Mouse (Mus musculus) adrenal gland (tissue): ENCODE results near the gene Scaf11.

Source experiments
- intact Hi-C: fragments of 180-260 bp; cut with DNase I; formaldehyde crosslinking; loops from one replicate; pipeline ENCODE4 v1.15.1; 2025
- microRNA-seq, 2 experiments: library from miRNA; unstranded; fragments of <30 nt; microRNA quantifications; one replicate each; pipeline ENCODE4; 2019

Gene Scaf11

DNA sequence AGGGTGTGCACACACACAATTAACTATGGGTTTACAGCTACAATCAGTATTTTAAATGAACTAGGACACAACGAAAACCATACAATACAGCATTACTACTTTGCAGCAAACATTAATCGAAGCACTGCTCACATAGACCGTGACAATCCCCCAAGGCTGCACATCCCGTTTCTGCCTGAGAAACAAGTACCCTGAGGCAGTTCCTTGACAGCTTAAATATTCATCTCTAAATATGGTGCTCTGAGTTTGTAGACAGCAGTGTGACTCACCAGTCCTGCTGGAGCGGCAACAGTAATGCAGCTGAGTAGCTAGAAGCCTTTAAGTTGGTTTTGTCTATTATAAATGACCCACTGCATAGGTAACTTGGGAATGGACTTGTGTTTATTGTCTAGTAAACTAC, 55.1 kb downstream of the Scaf11 start:
- intact Hi-C loops: no loop called here

DNA sequence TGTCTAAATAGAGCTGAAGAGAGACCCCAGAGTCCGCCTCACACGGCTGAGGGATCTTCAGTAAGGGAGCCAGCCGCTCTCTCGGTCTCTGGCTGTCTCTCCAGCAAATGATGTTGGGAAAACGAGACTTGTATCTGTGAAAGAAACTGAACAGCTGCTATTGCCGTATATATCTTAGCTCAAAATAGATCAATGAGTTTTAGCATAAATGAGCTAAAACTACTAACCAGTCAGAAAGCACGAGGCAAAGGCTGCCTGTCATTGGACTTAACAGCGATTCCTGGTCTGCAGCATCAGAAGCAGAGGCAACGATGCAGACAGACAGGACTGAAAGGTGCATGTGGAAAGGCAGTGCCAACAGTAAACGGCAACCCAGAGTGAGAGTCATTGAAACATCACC, 62.3 kb downstream of the Scaf11 start:
- intact Hi-C loops: loop anchor here (10.0 kb wide), 1 partner anchor 64 kb away; no protein-coding TSS in a partner anchor

DNA sequence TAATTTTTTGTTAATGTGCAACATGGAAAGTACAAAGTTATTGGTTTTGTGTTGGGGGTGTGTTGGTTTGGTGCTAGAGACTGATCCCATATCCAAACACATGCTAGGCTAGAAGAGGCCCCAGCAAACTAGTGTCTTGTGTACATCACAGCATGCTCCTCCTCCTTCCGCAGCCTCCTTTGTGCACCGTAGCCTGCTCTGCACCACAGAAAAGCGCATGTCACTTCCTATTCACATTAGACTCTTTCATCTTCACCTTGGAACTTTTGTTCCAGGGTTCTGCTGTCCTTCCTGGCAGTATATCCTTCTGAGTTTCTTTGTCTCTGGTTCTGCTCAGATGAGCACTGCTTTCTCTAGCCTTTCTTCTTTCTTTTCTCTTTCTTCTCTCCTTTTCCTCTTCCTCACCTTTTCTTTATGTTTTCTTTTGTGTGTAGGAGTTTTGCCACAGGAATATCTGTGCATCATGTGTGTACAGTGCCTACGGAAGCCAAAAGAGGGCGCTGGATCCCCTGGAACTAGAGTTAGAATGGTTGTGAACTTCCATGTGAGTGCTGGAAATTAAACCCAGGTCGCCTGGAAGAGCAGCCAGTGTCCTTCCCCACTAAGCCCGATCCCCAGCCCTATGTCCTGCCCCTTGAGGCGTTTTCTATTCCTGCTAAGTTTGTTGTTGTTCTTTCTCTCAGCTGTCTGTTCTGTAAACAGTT, 63.9 kb downstream of the Scaf11 start:
- intact Hi-C loops: loop anchor here (10.0 kb wide), 1 partner anchor 62 kb away; no protein-coding TSS in a partner anchor

DNA sequence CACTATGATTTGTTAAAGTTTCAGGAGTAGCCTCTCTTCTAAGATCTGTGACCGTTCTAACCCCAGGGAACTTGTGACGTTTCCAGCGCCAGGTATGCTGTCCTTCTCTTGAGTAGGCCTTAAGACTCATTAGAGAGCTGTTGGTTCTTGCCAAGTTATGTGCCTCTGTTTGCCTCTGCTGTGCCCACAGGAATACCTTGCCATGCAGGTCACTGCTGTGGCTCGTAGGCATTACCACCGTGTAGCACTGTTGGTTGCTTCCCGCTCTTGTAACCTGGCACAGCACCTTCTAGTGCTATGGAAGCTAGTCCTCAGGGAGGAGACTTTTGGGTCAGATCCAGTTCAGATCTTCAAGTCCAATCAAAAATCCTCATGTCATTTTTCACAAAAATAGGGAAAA, 65.6 kb downstream of the Scaf11 start:
- intact Hi-C loops: loop anchor here (10.0 kb wide), 1 partner anchor 60 kb away; no protein-coding TSS in a partner anchor

DNA sequence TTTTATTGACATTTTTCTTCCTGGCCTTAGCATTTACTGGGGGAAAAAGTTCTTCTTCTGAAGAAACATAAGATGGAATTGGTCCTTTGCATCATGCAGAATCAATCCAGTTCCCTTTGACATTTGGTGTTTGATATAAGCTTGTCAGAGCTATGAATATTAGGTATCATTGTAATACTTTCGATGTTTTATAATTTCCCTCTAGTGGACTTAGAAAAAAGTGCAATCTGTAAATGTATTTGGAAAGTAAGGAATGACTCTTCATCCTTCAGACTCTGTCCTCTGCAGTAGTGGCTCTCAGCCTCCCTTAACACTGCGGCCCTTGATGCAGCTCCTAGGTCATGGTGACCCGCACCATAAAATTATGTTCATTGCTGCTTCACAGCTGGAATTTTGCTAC, 67.8 kb downstream of the Scaf11 start:
- intact Hi-C loops: loop anchor here (10.0 kb wide), 1 partner anchor 58 kb away; no protein-coding TSS in a partner anchor

DNA sequence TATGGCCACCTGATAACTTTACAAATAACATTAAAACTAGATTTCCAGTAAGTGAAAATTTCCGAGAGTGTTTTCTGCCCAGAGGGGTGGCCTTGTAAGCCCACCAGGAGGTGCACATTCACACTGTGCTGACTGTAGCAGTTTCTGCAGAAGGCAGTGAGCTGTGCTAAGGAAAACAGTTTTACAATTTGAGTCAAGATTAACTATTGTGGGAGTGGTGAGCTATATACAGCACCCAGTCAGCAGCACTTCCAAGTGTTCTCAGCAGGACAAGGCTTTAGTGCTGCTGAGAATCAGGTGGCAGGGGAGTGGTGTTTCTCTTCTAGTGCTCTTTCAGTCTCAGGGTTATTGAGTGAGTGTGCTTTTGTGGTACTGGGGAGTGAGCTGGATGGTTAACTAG, 72.1 kb downstream of the Scaf11 start:
- intact Hi-C loops: no loop called here

DNA sequence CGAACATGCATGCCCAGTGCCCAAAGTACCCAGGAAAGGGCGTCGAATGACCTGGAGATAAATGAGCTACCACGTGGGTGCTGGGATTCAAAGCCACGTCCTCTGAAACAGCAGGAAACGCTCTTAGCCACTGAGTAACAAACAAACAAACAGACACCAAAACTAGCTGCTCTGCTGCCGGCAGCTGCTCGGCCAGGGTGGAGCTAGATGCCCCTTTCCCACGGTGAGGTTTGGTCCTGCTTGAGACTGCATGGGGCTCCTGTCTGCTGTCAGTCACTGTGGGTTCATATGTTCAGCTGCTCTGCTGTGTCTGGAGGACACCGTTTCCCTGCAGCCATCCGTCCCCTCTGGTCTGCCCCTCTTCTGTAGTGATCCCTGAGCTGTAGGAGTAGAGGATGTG, 78.4 kb downstream of the Scaf11 start:
- intact Hi-C loops: no loop called here

DNA sequence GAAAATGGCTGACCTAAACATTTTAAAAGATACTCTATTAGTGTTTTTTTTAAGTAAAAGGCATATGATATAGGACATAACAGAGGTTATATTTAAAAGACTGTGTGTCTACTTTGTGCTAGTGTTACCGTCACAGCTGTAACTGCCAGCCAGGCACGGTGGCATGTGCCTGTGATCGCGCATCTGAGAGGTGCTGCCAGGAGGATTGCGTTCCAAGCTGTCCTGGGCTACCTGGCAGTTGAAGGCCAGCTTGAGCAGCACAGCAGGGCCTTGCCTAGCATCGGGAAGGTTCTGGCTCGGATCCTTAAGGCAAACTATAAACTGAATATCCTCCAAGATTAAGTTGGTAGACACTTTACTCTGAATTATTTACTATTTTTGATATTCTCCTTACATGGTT, 82.9 kb downstream of the Scaf11 start:
- intact Hi-C loops: no loop called here

DNA sequence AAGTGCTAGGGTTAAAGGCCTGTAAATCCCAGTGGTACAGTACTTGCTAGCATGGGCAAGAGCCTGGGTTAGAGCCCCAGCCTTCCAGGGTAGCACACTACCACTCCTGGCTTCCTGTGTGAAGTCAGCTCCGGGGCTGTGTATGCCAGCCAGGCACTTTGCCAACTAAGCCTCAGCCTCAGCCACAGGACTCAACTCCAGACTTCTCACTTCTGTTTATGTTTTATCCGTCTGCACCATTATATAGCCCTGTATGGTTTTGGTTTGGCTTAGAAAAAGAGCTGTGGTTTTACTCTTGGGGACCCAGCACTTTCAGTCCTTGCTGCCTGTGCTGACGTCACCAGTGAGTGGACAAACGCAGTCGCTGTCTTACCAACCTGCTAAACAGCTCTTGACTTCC, 83.4 kb downstream of the Scaf11 start:
- intact Hi-C loops: no loop called here

DNA sequence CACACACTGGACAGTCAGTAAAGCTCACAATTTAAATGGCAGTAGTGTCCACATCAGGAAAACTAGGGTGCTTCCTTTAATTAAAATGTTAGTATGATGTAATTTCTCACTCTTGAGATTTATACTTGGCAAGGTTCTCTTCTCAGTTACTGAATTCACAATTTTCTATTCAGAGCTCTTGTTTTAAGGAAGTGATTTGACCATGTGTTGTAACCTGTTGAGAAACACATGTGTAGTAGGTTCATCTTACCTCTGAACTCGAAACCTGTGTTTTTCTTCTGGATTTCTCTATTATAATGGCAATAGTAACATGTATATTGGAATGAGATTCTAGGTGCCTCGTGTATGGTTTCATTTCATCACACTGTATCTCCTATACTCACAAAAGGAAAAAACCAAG, 84.4 kb downstream of the Scaf11 start:
- intact Hi-C loops: no loop called here

DNA sequence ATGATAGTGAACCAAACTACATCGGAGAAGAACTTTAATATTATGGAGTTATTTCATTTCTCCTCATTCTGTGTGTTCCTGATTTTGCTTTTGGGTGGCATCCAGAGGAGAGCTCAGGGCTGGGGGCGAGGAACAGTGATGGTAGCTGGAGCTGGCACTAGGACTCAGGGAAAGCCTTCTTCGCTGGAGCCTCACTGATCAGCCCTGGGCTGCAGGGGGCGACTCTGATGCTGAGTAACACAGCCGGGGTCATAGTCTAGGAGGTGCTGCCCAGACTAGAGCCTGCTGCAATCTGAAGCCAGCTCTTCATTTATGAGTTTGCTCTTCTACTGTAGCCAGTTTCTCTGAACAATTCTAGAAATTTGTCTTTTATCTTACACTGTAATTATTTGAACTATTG, 87.5 kb downstream of the Scaf11 start:
- intact Hi-C loops: no loop called here

DNA sequence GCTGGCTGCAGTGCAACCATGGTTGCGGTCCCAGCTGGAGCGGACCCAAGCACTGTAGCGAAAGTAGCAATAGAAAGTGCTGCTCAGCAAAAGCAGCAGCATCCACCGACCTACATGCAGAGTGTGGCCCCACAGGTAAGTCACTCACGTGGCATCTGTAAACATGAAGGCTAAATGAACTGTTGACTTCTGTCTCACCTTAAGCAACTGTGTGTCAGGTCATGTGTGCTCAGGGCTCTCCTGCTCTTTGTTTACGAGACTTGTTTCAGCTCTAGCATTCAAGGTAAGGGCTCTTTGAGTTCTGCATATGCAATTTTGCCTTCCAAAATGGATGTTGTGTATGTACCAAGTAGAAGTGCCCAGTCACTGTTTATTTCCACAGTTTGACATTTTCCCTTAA, 88.0 kb downstream of the Scaf11 start:
- intact Hi-C loops: no loop called here

DNA sequence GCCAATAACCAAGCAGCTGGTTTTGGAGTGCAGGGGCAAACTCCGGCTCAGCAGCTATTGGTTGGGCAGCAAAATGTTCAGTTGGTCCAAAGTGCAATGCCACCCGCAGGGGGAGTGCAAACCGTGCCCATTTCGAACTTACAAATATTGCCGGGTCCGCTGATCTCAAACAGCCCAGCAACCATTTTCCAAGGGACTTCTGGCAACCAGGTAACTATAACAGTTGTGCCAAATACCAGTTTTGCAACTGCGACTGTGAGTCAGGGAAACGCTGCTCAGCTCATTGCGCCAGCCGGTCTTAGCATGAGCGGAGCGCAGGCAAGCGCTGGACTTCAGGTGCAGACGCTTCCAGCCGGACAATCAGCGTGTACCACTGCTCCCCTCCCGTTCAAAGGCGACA, 89.3 kb downstream of the Scaf11 start:
- intact Hi-C loops: no loop called here

DNA sequence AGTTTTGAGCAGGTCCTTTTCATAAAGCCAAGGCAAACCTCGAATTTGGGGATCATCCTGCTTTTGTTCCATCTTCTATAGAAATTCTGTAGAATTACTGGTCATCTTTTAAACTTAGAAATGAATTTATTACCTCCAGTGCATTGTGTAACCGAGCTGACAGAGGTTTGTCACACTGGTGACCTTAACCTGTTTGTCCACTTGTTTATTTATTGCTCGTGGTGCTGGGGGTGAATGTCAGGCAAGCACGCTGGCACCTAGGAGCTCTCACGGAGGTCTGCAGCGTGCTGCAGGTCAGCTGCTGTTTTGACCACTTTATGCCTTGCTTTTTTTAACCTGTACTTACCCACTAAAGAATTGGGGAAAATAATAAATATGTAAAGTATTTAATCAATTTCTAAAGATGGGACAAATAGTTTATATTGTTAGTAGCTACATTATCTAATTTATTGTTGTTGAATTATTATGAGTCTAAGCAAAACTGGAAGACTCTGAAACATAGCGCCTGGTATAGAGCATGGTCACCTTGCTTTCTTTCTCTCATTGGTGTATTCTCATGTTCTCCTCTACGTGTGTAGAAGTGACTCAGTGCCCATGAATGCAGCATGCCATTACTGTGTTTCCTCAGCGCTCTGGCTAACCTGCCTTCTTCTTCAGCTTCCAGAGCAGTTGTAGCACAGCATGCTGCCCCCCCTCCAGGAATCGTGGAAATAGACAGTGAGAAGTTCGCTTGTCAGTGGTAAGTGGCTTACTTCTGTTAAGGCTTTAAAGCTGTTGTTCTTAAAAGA, 94.3 kb downstream of the Scaf11 start:
- intact Hi-C loops: no loop called here

DNA sequence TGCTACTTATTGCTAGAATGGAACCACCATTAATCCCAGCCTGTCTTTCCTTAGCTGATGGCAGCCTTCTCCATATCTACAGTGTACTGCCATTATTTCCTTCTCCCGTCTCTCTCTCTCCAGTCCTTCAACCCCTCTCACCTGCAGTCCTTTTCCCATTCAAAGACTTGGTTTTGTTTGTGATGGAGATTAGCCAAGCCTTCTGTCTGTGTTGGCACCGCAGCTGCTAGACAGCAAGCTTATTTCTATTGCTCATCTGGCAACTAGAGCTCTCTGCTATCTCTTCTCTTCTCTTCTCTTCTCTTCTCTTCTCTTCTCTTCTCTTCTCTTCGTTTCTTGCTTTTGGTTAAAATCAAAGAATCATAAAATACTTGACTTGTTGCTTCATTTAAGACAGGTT, 95.3 kb downstream of the Scaf11 start:
- intact Hi-C loops: no loop called here

Small RNAs within 50 kb of the gene (microRNA-seq; reads per million reads assigned to microRNA genes)
- gene Gm25397: 0 reads per million in 2 experiments
